Mouse (Mus musculus) kidney, adult 2 months (tissue): Measurements from ENCODE around the gene Clic4. TPM values are rescaled to one million over a fixed set of nuclear protein-coding genes. Genes with fewer than 3 reads are reported as not detected.

ENCODE experiments used
- DNase-seq: peaks from one replicate; pipeline ENCODE4 v3.0.0; 2021
- H3K27ac ChIP-seq: fragments of 200-500 bp; 2 replicates; pipeline ENCODE4 v1.5.1; 2012; ENCODE audit warnings: low read depth, low read length, control low read depth, inconsistent platforms; ENCODE audit not compliant: insufficient read depth
- H3K27me3 ChIP-seq: fragments of 200-500 bp; replicated peaks from 2 replicates; pipeline ENCODE4 v1.6.1; 2012; ENCODE audit warnings: mild to moderate bottlenecking, moderate library complexity, low read length, inconsistent platforms; ENCODE audit not compliant: control insufficient read depth, insufficient read depth
- H3K36me3 ChIP-seq: fragments of 200-500 bp; 2 replicates; pipeline ENCODE4 v1.6.1; 2012; ENCODE audit warnings: mild to moderate bottlenecking, moderate library complexity, low read length, inconsistent platforms; ENCODE audit not compliant: control insufficient read depth, insufficient read depth
- H3K4me1 ChIP-seq: fragments of 200-500 bp; 2 replicates; pipeline ENCODE4 v1.6.1; 2011; ENCODE audit warnings: low read length; ENCODE audit not compliant: control insufficient read depth, insufficient read depth
- H3K4me3 ChIP-seq: fragments of 200-500 bp; 2 replicates; pipeline ENCODE4 v1.5.1; 2011; ENCODE audit warnings: mild to moderate bottlenecking, low read depth, low read length, control low read depth; ENCODE audit not compliant: insufficient read depth
- CTCF ChIP-seq: fragments of 200-500 bp; conservative IDR thresholded peaks from 2 replicates; pipeline ENCODE4 v1.5.1; 2011; ENCODE audit warnings: low read depth, mild to moderate bottlenecking, control low read depth, low read length, moderate library complexity, mixed read lengths; ENCODE audit not compliant: insufficient read depth, insufficient read length
- POLR2A ChIP-seq: fragments of 200-500 bp; IDR thresholded peaks from one replicate; pipeline ENCODE4 v1.6.1; 2011; ENCODE audit warnings: low read depth, low read length, control low read depth
- WGBS: fragments of 180-500 bp; shearing (Covaris S2); methylation state at CpG from one replicate; pipeline ENCODE4 v1.1.7; 2018; 5-methylcytosine and 5-hydroxymethylcytosine counted together
- polyA plus RNA-seq: library from polyadenylated mRNA; depleted of rRNA; stranded (reverse); fragments of >200 nt; gene quantifications from 2 replicates; pipeline ENCODE4 v1.2.3, GENCODE M21; 2012

The Clic4 gene
- polyA plus RNA-seq, 1 experiment: 91.1 TPM

GRCm38 (mm10) chr4:135257881-135258476, 14.6 kb downstream of the Clic4 start:
- Histone ChIP-seq H3K27me3 (no peaks in the 10 kb centered on the region), H3K4me1 (peaks cover 31% of the 10 kb centered on the region), H3K36me3 (no peaks in the 10 kb centered on the region; the same call in 1 of the 2 replicates), H3K27ac (peak overlapping the region; percentile 41), H3K4me3 (no peak overlapping the region)
- 29% methylated on average over 9 of the region's 9 CpGs for WGBS
- TF ChIP-seq POLR2A (no peak), CTCF (no peak)
- DNase-seq: no peak

DNA sequence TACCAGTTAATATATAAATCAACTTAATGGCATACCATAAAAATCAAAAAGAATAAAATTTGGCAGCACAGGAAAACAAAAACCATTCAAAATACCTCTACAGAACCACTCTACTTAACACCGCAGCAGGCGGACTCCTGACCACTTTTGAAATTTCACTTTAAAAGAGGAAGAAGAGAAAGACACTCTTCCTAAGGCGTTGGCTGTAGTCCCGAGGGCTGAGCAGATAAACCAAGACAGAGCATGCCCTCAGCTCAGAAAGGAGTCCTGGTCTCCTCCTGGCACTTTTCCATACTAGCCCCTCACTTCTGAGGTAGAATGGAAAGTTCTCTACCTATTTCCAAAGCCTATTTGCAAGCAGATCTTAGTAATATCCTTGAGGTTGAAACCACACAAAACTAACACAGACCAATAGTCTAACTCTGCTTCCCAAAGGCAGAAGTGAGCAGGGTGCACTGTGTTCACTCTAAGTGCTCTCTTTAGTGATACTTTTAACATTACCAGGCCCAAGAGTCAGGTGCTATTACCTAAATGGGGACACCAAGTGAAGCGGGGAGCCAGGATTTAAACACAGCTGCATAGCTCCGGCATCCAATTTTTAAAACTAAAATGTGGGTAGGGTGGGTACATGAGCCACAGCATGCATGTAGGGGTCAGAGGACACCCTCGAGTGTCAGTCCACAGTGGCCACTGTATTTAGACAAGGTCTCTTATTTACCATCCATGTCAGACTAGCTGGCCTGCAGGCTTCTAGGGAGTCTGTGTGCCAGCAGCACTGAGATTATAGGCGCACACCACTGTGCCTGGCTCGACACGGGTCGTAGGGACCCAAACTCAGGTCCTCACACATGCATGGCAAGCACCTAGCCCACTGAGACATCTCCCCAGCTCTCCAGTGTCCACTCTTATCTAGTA, 15.8 kb downstream of the Clic4 start:
- 66% methylated on average over 11 of the region's 11 CpGs for WGBS
- no peaks in the 10 kb centered on the region for H3K27me3 ChIP-seq
- no peak for DNase-seq
- TF ChIP-seq CTCF (no peak), POLR2A (no peak)
- H3K36me3 ChIP-seq: no peaks in the 10 kb centered on the region; the same call in 1 of the 2 replicates
- H3K4me1 ChIP-seq: peaks cover 40% of the 10 kb centered on the region
- peak overlapping the region; percentile 31; the same call in 1 of the 2 replicates for H3K27ac ChIP-seq
- no peak overlapping the region for H3K4me3 ChIP-seq

- WGBS: 8% methylated on average over 3 of the region's 3 CpGs
- Histone ChIP-seq H3K4me3 (no peak overlapping the region), H3K4me1 (peaks cover 40% of the 10 kb centered on the region), H3K27ac (peak overlapping the region; percentile 96), H3K27me3 (no peaks in the 10 kb centered on the region), H3K36me3 (no peaks in the 10 kb centered on the region)
- peak; percentile 75 for DNase-seq
- no peak for TF ChIP-seq CTCF
- TF ChIP-seq POLR2A: no peak
Measured at GRCm38 (mm10) chr4:135254770-135255169, 17.8 kb downstream of the Clic4 start.

GRCm38 (mm10) chr4:135254321-135254720, 18.3 kb downstream of the Clic4 start:
- Histone ChIP-seq H3K4me3 (no peak overlapping the region), H3K36me3 (no peaks in the 10 kb centered on the region), H3K27me3 (no peaks in the 10 kb centered on the region), H3K4me1 (peaks cover 39% of the 10 kb centered on the region), H3K27ac (peak overlapping the region; percentile 96)
- DNase-seq: no peak
- WGBS: 31% methylated on average over 4 of the region's 4 CpGs
- TF ChIP-seq CTCF (no peak), POLR2A (no peak)

DNA sequence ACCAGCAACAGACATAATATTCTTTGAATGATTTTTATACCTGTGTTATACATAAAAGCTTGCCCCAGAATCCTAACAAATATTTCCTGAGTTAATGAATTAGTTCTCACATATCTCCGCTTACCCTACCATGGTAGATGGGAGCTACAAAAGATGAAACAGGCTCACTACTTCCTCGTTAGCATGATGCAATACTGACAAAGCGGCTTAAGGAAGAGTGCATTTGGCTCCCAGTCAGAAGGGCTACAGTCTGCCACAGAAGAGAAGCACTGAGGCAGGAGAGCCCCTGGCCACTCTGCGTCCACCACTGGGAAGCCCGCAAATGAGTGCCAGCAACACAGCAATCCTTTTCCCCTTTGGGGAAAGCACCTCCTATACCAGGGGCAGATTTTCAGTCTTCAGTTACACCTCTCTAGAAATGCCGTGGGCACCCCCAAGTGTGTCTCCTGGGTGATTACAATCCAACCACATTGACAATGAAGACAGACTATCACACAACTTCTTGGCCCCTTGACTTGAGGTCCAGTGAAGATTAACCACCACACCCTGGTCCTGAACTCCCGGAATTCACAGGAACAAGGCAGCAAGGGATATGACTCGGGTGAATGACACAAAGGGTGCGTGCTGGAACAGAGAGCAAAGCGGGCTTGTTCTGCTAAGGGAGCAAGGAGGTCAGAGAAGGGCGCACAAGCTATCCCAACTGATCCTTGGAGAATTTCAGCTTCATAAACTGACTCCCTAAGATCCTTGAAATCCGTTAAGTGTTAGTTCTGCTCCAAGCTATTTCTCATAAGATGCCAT, 19.2 kb downstream of the Clic4 start:
- peak overlapping the region; percentile 96 for H3K27ac ChIP-seq
- H3K4me3 ChIP-seq: no peak overlapping the region
- peaks cover 42% of the 10 kb centered on the region for H3K4me1 ChIP-seq
- no peaks in the 10 kb centered on the region for H3K27me3 ChIP-seq
- TF ChIP-seq POLR2A: no peak
- TF ChIP-seq CTCF: no peak
- WGBS: 47% methylated on average over 12 of the region's 12 CpGs
- peak; percentile 81 for DNase-seq
- H3K36me3 ChIP-seq: no peaks in the 10 kb centered on the region

GRCm38 (mm10) chr4:135251801-135252200, 20.8 kb downstream of the Clic4 start:
- Histone ChIP-seq H3K27me3 (no peaks in the 10 kb centered on the region), H3K4me1 (peaks cover 53% of the 10 kb centered on the region), H3K36me3 (no peaks in the 10 kb centered on the region), H3K27ac (no peak overlapping the region), H3K4me3 (no peak overlapping the region)
- TF ChIP-seq POLR2A: no peak
- TF ChIP-seq CTCF: no peak
- DNase-seq: no peak
- WGBS: 60% methylated on average over 2 of the region's 2 CpGs
